Mouse (Mus musculus) liver, postnatal 0 days (tissue): ENCODE data around the gene Tmem51.

Experiments
- CTCF ChIP-seq: sonication (generic); IDR thresholded peaks from 2 replicates; pipeline ENCODE4 v1.5.1; 2016; ENCODE audit warnings: antibody characterized with exemption, low read depth
- EP300 ChIP-seq: IDR thresholded peaks from 2 replicates; pipeline ENCODE4 v1.6.1; 2016; ENCODE audit warnings: antibody characterized with exemption, low read depth, mild to moderate bottlenecking

DNA sequence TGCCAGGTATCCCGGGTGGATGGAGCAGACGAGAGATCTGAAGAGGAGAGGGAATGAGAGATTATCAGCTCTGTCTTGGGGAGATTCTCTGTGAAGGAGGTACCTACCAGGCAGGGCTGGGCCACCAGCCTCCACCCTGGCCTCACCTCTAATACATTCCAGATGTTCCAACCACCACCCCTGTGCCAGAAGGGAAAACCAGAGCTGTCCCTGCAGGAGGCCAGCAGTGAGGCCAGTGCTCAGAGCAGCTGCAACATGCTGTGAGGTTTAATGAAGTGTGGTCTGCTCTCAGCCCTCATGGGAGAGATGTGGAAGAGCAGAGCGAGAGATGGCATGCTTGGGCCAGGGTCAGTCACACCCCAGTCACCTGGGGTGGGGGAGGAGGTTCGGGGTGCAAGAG lies 46.2 kb downstream of the Tmem51 start:
- TF ChIP-seq CTCF (no peak), EP300 (no peak)
